Mouse (Mus musculus) fat pad, adult 2 months (tissue): Measurements from ENCODE around the gene Secisbp2.

ENCODE experiments used
- DNase-seq: peaks from one replicate; pipeline ENCODE4 v3.0.0-alpha.2; 2011; ENCODE audit warnings: low read depth, low spot score; ENCODE audit errors: extremely low read depth

Gene Secisbp2

GRCm38 (mm10) chr13:51681634-51682033, 30.1 kb downstream of the Secisbp2 start:
- no peak for DNase-seq

DNA sequence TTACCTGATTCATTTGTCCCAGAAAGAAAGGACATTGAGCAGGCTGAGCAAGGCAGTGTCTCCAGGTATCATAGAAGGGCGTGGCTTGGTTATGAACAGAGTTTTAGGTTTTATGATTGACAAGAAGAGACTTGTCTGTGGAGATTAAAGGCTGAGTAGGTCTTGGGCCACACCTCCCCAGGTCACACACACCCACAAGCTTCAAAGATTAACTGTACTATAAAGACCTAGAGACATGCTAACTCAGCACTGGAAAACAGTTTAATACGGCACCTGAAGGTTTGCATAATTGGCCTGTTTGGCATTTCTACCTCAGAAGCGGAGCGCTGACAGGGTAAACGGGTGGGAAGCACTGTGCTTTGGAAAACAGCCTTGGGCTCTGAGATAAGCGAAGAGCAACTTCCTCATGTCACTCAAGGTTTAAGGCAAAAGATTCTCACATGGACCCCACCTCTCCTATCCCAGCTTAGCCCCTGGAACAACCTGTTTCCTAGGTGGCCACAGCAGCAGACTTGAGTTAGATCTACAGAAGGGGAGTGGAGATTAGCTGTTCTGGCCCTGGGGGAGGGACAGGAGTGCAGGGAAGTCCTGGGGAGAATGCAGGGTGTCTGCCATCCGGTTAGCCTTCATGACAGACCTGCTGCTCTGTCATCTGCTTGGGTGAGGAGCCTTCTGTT, 33.9 kb downstream of the Secisbp2 start:
- peak; percentile 95 for DNase-seq

DNA sequence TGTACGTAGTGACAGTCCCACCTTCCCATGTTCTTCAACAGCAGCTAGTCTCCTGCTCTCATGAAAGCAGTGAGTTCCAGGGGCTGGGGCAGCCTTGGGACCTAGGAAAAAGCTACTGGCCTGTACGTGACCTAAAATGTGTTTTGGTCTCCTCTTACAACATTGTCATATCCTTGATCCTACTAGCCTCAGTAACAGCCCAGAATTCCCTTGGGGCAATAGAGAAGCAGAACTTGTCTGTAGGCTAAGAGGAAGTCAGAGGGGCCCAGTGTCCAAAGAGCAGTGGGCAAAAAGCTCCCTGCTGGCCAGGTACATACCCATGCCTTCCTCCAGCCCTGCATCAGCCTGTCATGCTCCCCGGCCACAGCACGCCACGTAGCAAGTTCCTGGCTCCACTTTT, 35.5 kb downstream of the Secisbp2 start:
- DNase-seq = no peak

DNA sequence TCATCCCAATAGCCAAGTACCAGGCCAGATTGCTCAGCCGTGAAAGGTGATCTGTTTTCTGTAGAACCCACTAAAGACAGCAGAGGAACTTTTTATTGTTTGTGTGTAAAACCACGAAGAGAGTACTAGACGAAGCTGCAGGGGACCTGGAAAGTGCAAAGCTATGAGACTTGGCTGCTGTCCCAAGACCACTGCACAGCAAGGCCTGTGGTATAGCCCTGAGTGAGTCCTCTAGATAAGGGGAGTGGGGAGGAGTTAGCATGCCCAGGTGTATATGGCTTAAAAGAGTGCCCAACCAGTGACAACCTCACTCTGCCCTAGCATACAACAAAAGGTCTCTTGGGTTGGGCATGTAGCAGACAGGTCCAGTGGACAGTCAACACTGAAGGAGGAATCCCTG, 37.2 kb downstream of the Secisbp2 start:
- DNase-seq = no peak

DNA sequence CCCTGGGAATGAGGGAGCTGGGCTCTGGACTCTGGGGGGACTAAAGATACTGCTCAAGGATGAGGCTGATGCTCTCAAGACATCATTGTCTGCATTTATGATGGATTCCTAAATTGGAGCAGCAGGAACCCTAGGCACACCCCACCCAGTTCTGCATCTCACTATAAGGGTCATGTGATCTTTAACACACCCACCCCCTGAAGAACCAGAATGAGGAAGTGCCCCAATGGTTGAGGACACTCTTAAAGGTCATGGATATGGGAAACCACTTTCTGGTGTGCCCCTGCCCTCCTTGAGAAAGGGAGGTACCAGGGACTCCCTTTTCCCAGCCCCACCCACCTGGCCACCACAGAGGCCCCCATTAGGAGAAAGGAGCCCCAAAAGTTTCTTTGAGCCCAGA, 45.0 kb downstream of the Secisbp2 start:
- DNase-seq = no peak

GRCm38 (mm10) chr13:51697455-51697854, 46.0 kb downstream of the Secisbp2 start:
- no peak for DNase-seq

DNA sequence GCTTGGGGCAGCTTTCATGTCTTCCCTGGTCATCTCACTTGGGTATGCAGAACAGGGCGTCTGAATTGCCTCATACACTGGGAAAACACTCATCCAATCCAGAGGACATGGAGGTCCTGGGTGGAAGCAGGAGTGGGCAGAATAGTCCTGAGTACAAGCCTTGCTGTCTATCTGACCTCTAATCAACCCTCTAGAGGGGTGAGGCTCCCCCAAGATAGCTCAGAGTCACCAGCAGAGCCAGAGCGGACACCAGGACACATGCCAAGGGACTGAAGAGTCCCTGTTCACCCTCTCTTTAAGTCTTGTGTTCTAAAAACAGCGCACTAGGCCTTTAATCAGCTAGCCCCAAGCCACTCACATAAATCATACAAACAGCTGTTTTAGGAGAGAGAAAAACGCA, 46.4 kb downstream of the Secisbp2 start:
- DNase-seq = no peak

DNA sequence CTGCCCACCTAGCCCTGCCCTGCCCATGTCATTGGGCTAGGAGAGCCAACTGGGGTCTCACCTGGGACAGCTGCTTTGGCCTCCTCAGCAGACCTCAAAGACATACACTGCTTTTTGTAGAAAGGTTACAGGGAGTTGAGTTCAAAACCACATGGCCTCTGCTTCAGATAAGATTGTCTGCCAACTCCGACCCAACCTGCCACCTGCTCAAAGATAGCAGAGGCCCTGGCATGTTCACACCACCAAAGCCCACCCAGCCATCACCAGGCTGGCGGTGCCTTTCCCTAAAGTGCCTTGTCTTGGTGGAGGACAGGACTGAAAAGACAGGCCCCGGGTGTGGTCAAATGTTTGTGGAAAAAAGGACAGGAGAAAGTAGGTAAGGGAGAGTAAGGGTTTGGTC, 46.8 kb downstream of the Secisbp2 start:
- DNase-seq = no peak

- DNase-seq = no peak
These were observed 52.4 kb downstream of the Secisbp2 start for GRCm38 (mm10) chr13:51703893-51704292.

GRCm38 (mm10) chr13:51705882-51706854, 54.7 kb downstream of the Secisbp2 start:
- no peak for DNase-seq

DNA sequence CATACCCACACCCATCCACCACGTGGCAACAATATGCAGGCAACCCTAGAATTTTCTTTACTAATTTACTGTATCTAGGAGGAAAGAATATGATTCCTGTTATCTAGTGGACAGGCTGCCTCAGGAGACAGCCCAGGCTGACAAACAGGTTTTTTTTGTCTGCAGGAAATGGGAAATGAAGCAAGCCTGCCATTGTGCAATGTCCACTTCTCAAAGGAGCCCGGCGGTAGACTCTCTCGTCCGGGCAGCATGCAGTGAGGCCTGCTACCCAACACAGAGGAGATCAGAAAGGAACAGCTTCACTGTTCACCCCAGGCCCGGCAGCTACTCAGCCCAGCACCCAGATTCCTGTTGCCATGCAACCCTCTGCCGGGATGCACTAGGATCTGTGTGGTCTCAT, 59.2 kb downstream of the Secisbp2 start:
- peak; percentile 54 for DNase-seq

GRCm38 (mm10) chr13:51712022-51712421, 60.5 kb downstream of the Secisbp2 start:
- DNase-seq = no peak

DNA sequence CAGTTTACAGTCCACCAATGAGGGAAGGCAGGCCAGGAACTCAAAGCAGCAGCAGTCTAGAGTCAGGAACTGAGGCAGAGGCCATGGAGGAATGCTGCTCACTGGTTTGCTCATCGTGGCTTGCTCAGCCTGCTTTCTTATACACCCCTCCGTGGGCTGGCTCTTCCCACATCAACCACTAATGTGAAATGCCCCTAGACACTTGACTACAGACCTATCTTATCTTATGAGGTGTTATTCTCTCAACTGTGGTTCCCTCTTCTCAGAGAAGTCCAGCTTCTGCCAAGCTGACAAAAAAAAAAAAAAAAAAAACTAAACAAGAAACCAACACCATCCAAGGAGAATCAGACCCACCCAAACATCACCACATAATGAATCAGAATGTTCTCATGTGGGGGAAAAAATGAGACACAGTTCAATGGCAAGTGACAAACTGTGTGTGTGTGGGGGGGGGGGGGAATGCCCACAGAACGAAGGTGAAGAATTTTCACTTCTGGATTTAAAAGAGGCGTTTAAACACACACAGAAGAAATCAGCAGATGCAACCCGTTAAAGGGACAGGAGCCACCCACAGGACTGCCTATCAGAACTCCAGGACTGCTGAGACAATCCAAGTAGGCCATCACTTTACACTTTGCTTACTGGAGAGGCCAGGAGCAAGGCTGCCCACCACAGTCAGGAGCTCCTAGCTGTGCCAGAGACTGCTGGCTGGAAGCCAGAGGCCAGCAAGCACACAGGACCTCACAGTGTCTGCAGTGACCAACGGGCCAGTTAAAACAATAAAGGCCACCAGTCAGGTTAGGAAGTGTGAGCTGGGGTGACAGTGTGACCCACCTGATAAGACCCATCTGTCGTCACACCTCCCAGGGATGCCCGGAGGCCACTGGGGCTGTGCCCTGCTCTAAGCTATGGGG, 65.1 kb downstream of the Secisbp2 start:
- DNase-seq = no peak

- no peak for DNase-seq
These were observed 67.8 kb downstream of the Secisbp2 start for GRCm38 (mm10) chr13:51719256-51719655.

- DNase-seq = no peak
These were observed 69.1 kb downstream of the Secisbp2 start for GRCm38 (mm10) chr13:51720556-51720955.

GRCm38 (mm10) chr13:51723114-51723513, 71.6 kb downstream of the Secisbp2 start:
- no peak for DNase-seq

GRCm38 (mm10) chr13:51724566-51724965, 73.1 kb downstream of the Secisbp2 start:
- DNase-seq = no peak

DNA sequence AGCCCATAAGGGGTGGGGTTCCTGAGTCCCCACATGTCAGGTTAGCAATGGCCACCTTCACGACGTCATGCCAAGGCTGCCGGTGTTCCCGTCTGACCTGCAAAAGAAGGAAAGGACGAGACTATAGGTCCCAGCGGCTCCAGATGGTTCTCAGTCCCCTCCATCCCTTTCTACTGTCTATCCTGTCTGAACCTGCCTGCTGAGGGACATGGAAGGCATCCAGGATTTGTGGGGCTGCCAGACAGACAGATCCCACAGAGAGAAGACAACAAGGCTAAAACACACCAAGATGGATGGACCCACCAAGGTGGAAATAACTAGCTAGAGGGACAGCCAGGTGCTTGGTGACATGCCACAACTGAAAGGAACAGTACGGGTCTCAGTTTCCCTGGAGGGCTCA, 73.9 kb downstream of the Secisbp2 start:
- no peak for DNase-seq

DNA sequence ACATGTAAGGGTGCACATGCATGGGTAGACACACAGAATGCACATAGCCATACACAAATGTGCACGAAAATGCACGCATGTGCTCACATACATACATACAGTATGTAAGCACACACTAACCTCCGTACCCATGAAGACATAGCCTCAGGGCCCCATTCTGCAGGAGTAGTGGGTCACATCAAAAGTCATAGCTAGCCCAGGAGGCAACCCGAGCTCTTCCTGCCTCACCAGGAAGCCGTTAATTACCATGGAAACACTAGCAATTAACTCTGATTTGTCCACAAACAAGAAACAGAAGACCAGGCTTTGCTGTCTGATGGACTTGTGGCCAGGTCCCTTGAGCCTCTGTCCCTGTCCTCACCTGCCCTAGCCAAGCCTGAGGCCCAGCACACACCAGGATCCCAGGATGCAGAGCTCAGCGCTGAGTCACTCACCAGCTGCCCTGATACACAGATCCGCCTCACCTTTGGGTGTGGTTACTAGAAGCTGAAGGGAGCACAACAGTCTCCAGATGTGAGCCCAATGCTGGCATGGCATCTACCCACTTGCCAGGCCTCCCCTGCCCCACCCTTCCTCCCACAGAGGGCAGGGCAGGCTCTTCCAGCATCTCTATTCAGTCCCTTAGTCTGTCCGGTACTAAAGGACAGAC, 74.6 kb downstream of the Secisbp2 start:
- DNase-seq = no peak

DNA sequence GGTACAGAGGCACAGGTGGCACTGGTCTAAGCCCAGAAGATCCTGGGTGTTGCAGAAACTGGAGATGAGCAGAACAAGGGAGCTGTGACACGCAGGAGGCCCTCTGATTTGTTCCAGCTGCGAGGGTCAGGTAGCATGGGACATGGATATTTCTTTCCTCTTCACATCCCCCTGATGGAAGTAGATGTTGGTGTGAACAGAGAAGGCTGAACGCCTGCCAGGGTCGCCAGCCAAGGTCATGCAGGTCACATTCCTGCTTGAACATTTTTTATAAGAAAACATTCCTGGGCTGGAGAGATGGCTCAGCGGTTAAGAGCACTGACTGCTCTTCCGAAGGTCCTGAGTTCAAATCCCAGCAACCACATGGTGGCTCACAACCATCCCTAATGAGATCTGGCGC, 75.9 kb downstream of the Secisbp2 start:
- DNase-seq = no peak
